Mouse (Mus musculus) stomach, embryonic 16.5 days (tissue): ENCODE data around the gene Stat1. TPM values are rescaled to one million over a fixed set of nuclear protein-coding genes. Genes with fewer than 3 reads are reported as not detected.

Source experiments
- ATAC-seq: fragments of 200-750 bp; cut with Nextera tagmentation; 2 replicates; pipeline ENCODE4 v1.8.0; 2017; ENCODE audit warnings: moderate number of reproducible peaks, moderate TSS enrichment; ENCODE audit not compliant: insufficient read depth, low FRiP score
- H3K27ac ChIP-seq: fragments of 300-500 bp; sonication (generic); 2 replicates; pipeline ENCODE4 v1.5.1; 2014; ENCODE audit warnings: low read length
- H3K27me3 ChIP-seq: fragments of 300-500 bp; sonication (generic); 2 replicates; pipeline ENCODE4 v1.6.1; 2014; ENCODE audit warnings: low read length, control low read depth, mixed read lengths; ENCODE audit not compliant: control insufficient read depth, insufficient read depth
- H3K36me3 ChIP-seq: fragments of 300-500 bp; sonication (generic); 2 replicates; pipeline ENCODE4 v1.6.1; 2014; ENCODE audit warnings: low read length; ENCODE audit not compliant: control insufficient read depth, insufficient read depth
- H3K4me1 ChIP-seq: fragments of 300-500 bp; sonication (generic); 2 replicates; pipeline ENCODE4 v1.6.1; 2014; ENCODE audit warnings: low read length, control low read depth, mixed read lengths; ENCODE audit not compliant: control insufficient read depth, insufficient read depth
- H3K4me2 ChIP-seq: fragments of 300-500 bp; sonication (generic); 2 replicates; pipeline ENCODE4 v1.6.1; 2014; ENCODE audit warnings: low read depth, low read length, mixed read lengths
- H3K4me3 ChIP-seq: fragments of 300-500 bp; sonication (generic); replicated peaks from 2 replicates; pipeline ENCODE4 v1.5.1; 2014; ENCODE audit warnings: mild to moderate bottlenecking, low read length
- H3K9ac ChIP-seq: fragments of 300-500 bp; sonication (generic); 2 replicates; pipeline ENCODE4 v1.6.1; 2014; ENCODE audit warnings: low read length
- H3K9me3 ChIP-seq: fragments of 300-500 bp; sonication (generic); replicated peaks from 2 replicates; pipeline ENCODE4 v1.6.1; 2016; ENCODE audit warnings: low read length, control low read depth; ENCODE audit not compliant: control insufficient read depth
- whole genome bisulfite sequencing: fragments of 180-500 bp; shearing (Covaris S2); extraction: QIAGEN DNeasy Blood & Tissue Kit; methylation state at CpG from one replicate; pipeline ENCODE4 v1.1.7; 2014; 5-methylcytosine and 5-hydroxymethylcytosine counted together
- polyA plus RNA-seq: library from polyadenylated mRNA; unstranded; fragments of >200 nt; fragmentation: Nextera tagmentation; extraction: Ambion mirVana; gene quantifications from 2 replicates; pipeline ENCODE4 v1.2.1, GENCODE M21; 2015

The Stat1 gene
- polyA plus RNA-seq, 1 experiment from 2014 or later: 23.4 TPM

- 30% methylated on average over 11 of the region's 11 CpGs for WGBS
- Histone ChIP-seq H3K27me3 (no peaks in the 10 kb centered on the region), H3K9me3 (no peaks in the 10 kb centered on the region), H3K4me3 (no peak overlapping the region), H3K4me1 (peaks cover 14% of the 10 kb centered on the region), H3K36me3 (0 out of 2 replicates have a peak, but pooled peaks cover 4% of the 10 kb centered on the region), H3K4me2 (no peak overlapping the region), H3K9ac (no peak overlapping the region), H3K27ac (no peak overlapping the region)
- peak; percentile 59; the same call in 1 of the 2 replicates for ATAC-seq
Observed at GRCm38 (mm10) chr1:52150676-52151075, 31.4 kb downstream of the Stat1 start.

- Histone ChIP-seq H3K27me3 (no peaks in the 10 kb centered on the region), H3K4me3 (no peak overlapping the region), H3K4me2 (no peak overlapping the region), H3K4me1 (peaks cover 14% of the 10 kb centered on the region), H3K27ac (no peak overlapping the region), H3K9ac (no peak overlapping the region), H3K36me3 (0 out of 2 replicates have a peak, but pooled peaks cover 4% of the 10 kb centered on the region), H3K9me3 (no peaks in the 10 kb centered on the region)
- ATAC-seq: no peak
- WGBS: 84% methylated on average over 5 of the region's 5 CpGs
Observed at GRCm38 (mm10) chr1:52151166-52151565, 31.9 kb downstream of the Stat1 start.

DNA sequence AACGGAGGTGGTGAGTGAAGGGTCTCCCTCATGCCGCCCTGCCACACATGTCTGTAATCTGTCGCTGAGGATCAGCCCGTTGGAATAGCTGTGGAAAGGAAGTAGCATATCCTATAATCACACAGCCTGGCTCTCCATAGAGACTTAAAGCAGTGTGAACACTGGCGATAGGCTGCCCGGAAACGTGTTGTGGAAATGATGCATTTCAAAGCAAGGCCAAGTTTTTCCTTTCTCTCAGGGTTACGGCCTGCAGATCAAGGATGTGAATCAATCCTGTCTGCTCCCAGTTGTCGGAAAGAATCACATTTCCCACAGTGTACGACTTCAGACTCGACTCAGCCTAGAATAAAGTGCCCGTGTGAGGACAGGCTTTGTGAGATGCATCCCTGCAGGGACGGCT is 33.1 kb downstream of the Stat1 start:
- no peak overlapping the region for H3K4me3 ChIP-seq
- no peak for ATAC-seq
- H3K4me2 ChIP-seq: no peak overlapping the region
- no peak overlapping the region for H3K27ac ChIP-seq
- no peaks in the 10 kb centered on the region for H3K9me3 ChIP-seq
- H3K9ac ChIP-seq: no peak overlapping the region
- peaks cover 14% of the 10 kb centered on the region for H3K4me1 ChIP-seq
- 79% methylated on average over 13 of the region's 13 CpGs for WGBS
- H3K27me3 ChIP-seq: no peaks in the 10 kb centered on the region
- H3K36me3 ChIP-seq: 0 out of 2 replicates have a peak, but pooled peaks cover 4% of the 10 kb centered on the region

GRCm38 (mm10) chr1:52152936-52153335 is 33.7 kb downstream of the Stat1 start:
- Histone ChIP-seq H3K27ac (no peak overlapping the region), H3K4me2 (no peak overlapping the region), H3K27me3 (no peaks in the 10 kb centered on the region), H3K4me1 (peaks cover 14% of the 10 kb centered on the region), H3K36me3 (0 out of 2 replicates have a peak, but pooled peaks cover 4% of the 10 kb centered on the region), H3K9ac (no peak overlapping the region), H3K9me3 (no peaks in the 10 kb centered on the region), H3K4me3 (no peak overlapping the region)
- 61% methylated on average over 3 of the region's 3 CpGs for whole genome bisulfite sequencing
- no peak for ATAC-seq

DNA sequence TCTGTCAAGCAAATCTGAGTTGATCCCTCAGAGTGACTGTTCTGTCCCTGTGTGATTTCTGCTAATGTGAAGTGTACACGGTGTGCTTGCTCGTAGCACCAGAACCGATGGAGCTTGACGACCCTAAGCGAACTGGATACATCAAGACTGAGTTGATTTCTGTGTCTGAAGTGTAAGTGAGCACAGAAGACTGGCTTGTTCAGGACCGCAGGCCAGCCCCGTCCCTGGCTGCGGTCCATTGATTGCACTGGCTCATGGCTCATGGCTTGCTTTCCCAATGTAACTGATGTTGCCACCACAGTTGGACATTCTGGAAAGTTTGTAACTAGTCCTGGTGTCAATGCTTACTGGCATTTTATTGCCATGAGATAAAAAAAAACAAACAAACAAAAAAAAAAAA is 35.6 kb downstream of the Stat1 start:
- WGBS: 94% methylated on average over 8 of the region's 8 CpGs
- H3K9ac ChIP-seq: no peak overlapping the region
- H3K36me3 ChIP-seq: 0 out of 2 replicates have a peak, but pooled peaks cover 4% of the 10 kb centered on the region
- no peak for ATAC-seq
- H3K4me3 ChIP-seq: no peak overlapping the region
- H3K4me2 ChIP-seq: no peak overlapping the region
- peaks cover 12% of the 10 kb centered on the region for H3K4me1 ChIP-seq
- H3K27ac ChIP-seq: no peak overlapping the region
- H3K27me3 ChIP-seq: no peaks in the 10 kb centered on the region
- no peaks in the 10 kb centered on the region for H3K9me3 ChIP-seq

GRCm38 (mm10) chr1:52156351-52156750 is 37.1 kb downstream of the Stat1 start:
- H3K9me3 ChIP-seq: no peaks in the 10 kb centered on the region

DNA sequence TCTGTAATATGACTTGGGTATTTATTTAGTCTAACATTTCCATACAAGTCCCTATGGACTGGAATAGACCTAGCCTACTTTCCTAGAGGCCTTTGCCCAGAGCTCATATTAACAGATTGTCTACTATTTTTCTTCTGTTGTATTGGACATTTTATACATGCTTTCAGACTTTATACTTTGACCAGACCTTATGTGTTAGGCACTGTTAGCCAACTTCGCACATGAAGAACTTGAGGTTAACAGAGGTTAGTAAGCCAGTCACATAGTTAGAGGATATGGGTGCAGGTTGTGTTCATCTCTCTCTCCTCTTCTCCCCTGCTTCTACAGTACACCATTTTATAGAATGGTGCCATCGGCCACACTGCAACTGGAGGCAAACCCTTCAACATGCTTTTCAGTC is 38.8 kb downstream of the Stat1 start:
- Histone ChIP-seq H3K9ac (no peak overlapping the region), H3K9me3 (no peaks in the 10 kb centered on the region), H3K4me1 (no peaks in the 10 kb centered on the region), H3K36me3 (no peaks in the 10 kb centered on the region), H3K27ac (no peak overlapping the region), H3K4me3 (no peak overlapping the region), H3K4me2 (no peak overlapping the region), H3K27me3 (no peaks in the 10 kb centered on the region)
- WGBS: 94% methylated on average over 2 of the region's 2 CpGs
- no peak for ATAC-seq

More at GRCm38 (mm10) chr1:52156351-52156750, 37.1 kb downstream of the Stat1 start:
- WGBS: 81% methylated on average over 10 of the region's 10 CpGs
- no peak overlapping the region for H3K27ac ChIP-seq
- no peak for ATAC-seq
- H3K9ac ChIP-seq: no peak overlapping the region
- H3K4me1 ChIP-seq: no peaks in the 10 kb centered on the region
- H3K27me3 ChIP-seq: no peaks in the 10 kb centered on the region
- H3K4me2 ChIP-seq: no peak overlapping the region
- H3K36me3 ChIP-seq: 0 out of 2 replicates have a peak, but pooled peaks cover 4% of the 10 kb centered on the region
- no peak overlapping the region for H3K4me3 ChIP-seq

DNA sequence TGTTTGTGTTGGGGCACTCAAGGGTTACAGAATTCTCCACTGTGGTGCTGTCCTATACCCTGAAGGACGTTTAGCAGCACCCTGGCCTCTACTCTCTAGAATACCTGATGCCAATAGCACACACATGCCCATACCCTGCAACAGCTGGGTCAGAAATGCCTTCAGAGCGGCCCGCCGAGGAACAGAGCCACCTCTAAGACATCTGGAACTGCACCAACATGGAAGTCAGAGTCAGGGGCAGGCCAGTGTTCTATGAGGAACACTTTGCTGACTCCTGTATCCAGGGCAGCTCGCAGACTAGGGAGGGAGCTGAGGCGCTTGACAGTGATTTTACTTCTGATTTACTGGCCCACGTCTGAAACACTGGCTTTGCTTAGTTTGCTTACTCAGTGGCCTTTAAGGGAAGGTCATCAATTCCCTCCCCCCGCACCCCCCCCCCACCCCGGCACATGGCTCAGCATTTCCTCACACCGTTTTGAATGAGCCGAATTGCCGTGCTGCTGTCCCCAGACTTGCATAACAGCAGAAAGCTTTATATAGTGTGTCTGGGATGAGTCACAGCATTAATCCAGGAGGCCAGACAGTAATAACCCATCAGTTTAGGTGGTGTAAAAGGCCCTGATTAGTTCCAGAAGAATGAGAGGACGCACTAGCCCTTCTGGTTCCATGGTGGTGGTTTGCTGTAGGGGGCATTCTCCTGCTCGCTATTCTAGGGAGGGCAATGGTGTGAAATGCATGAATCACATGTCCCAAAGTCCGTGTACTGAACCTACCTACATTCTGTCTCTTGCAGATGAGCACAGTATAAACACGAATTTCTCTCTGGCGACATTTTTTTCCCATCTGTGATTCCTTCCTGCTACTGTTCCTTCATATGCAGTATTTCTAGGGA is 39.5 kb downstream of the Stat1 start:
- Histone ChIP-seq H3K4me2 (no peak overlapping the region), H3K4me1 (no peaks in the 10 kb centered on the region), H3K9ac (no peak overlapping the region), H3K9me3 (no peaks in the 10 kb centered on the region), H3K27me3 (no peaks in the 10 kb centered on the region), H3K27ac (no peak overlapping the region), H3K36me3 (no peaks in the 10 kb centered on the region), H3K4me3 (no peak overlapping the region)
- 65% methylated on average over 17 of the region's 17 CpGs for WGBS
- no peak for ATAC-seq

DNA sequence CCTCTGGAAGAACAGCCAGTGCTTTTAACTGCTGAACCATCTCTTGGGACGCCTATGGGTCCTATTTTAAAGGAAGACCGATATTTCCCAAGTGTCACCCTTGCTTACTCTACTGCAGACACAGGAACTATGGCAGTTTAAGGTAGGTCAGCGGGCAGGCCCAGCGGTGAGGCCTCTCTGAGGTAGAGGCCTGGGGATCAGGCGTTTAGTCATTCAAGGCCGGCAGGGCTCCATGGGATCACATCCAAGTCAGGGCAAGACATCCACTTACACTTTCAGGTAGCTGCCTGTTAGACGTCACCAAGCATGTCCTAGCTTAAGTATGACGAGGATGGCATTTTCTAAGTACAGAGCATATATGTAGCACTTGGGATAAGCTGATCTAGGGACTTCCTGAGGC is 41.9 kb downstream of the Stat1 start:
- H3K36me3 ChIP-seq: no peaks in the 10 kb centered on the region
- 91% methylated on average over 8 of the region's 8 CpGs for WGBS
- no peaks in the 10 kb centered on the region for H3K27me3 ChIP-seq
- no peak for ATAC-seq
- H3K9ac ChIP-seq: no peak overlapping the region
- H3K4me3 ChIP-seq: no peak overlapping the region
- H3K9me3 ChIP-seq: no peaks in the 10 kb centered on the region
- no peak overlapping the region for H3K27ac ChIP-seq
- H3K4me1 ChIP-seq: no peaks in the 10 kb centered on the region
- no peak overlapping the region for H3K4me2 ChIP-seq
